Mouse (Mus musculus) embryonic fibroblast, embryonic 13.5 days (primary cell): ENCODE data around the gene Upf1. TPM values are rescaled to one million over a fixed set of nuclear protein-coding genes. Genes with fewer than 3 reads are reported as not detected.

Experiments used
- H3K27ac ChIP-seq: 2 replicates; pipeline ENCODE4 v1.5.1; 2012; ENCODE audit warnings: low read length, control low read depth, inconsistent platforms; ENCODE audit not compliant: insufficient read depth
- H3K4me1 ChIP-seq: 2 replicates; pipeline ENCODE4 v1.6.1; 2011; ENCODE audit warnings: low read length; ENCODE audit not compliant: control insufficient read depth, insufficient read depth
- H3K4me3 ChIP-seq: 2 replicates; pipeline ENCODE4 v1.5.1; 2011; ENCODE audit warnings: mild to moderate bottlenecking, control low read depth, low read length; ENCODE audit not compliant: insufficient read depth
- CTCF ChIP-seq: IDR thresholded peaks from 2 replicates; pipeline ENCODE4 v1.5.1; 2011; ENCODE audit warnings: mild to moderate bottlenecking, control low read depth, low read length, moderate library complexity, borderline replicate concordance; ENCODE audit not compliant: insufficient read depth
- POLR2A ChIP-seq: IDR thresholded peaks from 2 replicates; pipeline ENCODE4 v1.6.1; 2011; ENCODE audit warnings: low read depth, mild to moderate bottlenecking, control low read depth, low read length, moderate library complexity
- polyA plus RNA-seq: library from polyadenylated mRNA; stranded (reverse); fragments of >200 nt; gene quantifications from 2 replicates; pipeline ENCODE4 v1.2.4, GENCODE M21; 2011; ENCODE audit warnings: low read depth; ENCODE audit not compliant: missing spikeins, insufficient read length

The Upf1 gene
- polyA plus RNA-seq, 1 experiment, result 25.8 TPM

GRCm38 (mm10) chr8:70377049-70377448 lies 24.0 kb upstream of the Upf1 start:
- H3K4me3 ChIP-seq, result no peak overlapping the region

GRCm38 (mm10) chr8:70376275-70376741 lies 23.2 kb upstream of the Upf1 start:
- Histone ChIP-seq H3K27ac (no peak overlapping the region), H3K4me1 (0 out of 2 replicates have a peak, but pooled peaks cover 2% of the 10 kb centered on the region), H3K4me3 (no peak overlapping the region)
- TF ChIP-seq POLR2A, result no peak
- no peak for TF ChIP-seq CTCF

More at GRCm38 (mm10) chr8:70377049-70377448, 24.0 kb upstream of the Upf1 start:
- Histone ChIP-seq H3K27ac (no peak overlapping the region), H3K4me1 (0 out of 2 replicates have a peak, but pooled peaks cover 2% of the 10 kb centered on the region)
- TF ChIP-seq CTCF (peak; percentile 34; the same call in 1 of the 2 replicates), POLR2A (no peak)

- no peak overlapping the region for H3K4me3 ChIP-seq
- H3K27ac ChIP-seq, result no peak overlapping the region
- TF ChIP-seq POLR2A, result no peak
- TF ChIP-seq CTCF, result no peak
- H3K4me1 ChIP-seq, result 0 out of 2 replicates have a peak, but pooled peaks cover 2% of the 10 kb centered on the region
Measured at GRCm38 (mm10) chr8:70375212-70375859, 22.3 kb upstream of the Upf1 start.

GRCm38 (mm10) chr8:70374318-70374927 lies 21.3 kb upstream of the Upf1 start:
- H3K27ac ChIP-seq, result no peak overlapping the region
- H3K4me1 ChIP-seq, result 0 out of 2 replicates have a peak, but pooled peaks cover 2% of the 10 kb centered on the region
- H3K4me3 ChIP-seq, result no peak overlapping the region
- no peak for TF ChIP-seq CTCF
- peak; percentile 66 for TF ChIP-seq POLR2A

- no peak within 1 kb of the TSS for H3K4me3 ChIP-seq
- TF ChIP-seq CTCF, result no peak
- TF ChIP-seq POLR2A, result no peak
- H3K27ac ChIP-seq, result peak within 1 kb of the TSS; percentile 20; the same call in 1 of the 2 replicates
- H3K4me1 ChIP-seq, result 0 out of 2 replicates have a peak, but pooled peaks cover 2% of the 10 kb centered on the region
Measured at GRCm38 (mm10) chr8:70373397-70374317, 20.6 kb upstream of the Upf1 start, which contains the start of gene Comp. Gene Comp (plus strand): TSS chr8:70373558.

GRCm38 (mm10) chr8:70371951-70372350 lies 18.9 kb upstream of the Upf1 start:
- Histone ChIP-seq H3K4me3 (no peak overlapping the region), H3K27ac (peak overlapping the region; percentile 23; the same call in 1 of the 2 replicates), H3K4me1 (0 out of 2 replicates have a peak, but pooled peaks cover 2% of the 10 kb centered on the region)
- TF ChIP-seq CTCF (no peak), POLR2A (peak; percentile 53; the same call in 1 of the 2 replicates)

GRCm38 (mm10) chr8:70370476-70370875 lies 17.4 kb upstream of the Upf1 start:
- TF ChIP-seq POLR2A (no peak), CTCF (no peak)
- H3K4me3 ChIP-seq, result no peak overlapping the region
- no peak overlapping the region for H3K27ac ChIP-seq
- H3K4me1 ChIP-seq, result 0 out of 2 replicates have a peak, but pooled peaks cover 2% of the 10 kb centered on the region

GRCm38 (mm10) chr8:70366588-70366987 lies 13.5 kb upstream of the Upf1 start:
- TF ChIP-seq CTCF, result no peak
- no peak overlapping the region for H3K4me3 ChIP-seq
- no peak overlapping the region for H3K27ac ChIP-seq
- no peaks in the 10 kb centered on the region for H3K4me1 ChIP-seq

- H3K4me3 ChIP-seq, result no peak overlapping the region
- no peak overlapping the region for H3K27ac ChIP-seq
- TF ChIP-seq CTCF, result no peak
- no peak for TF ChIP-seq POLR2A
- no peaks in the 10 kb centered on the region for H3K4me1 ChIP-seq
Measured at GRCm38 (mm10) chr8:70364066-70364465, 11.0 kb upstream of the Upf1 start.
